Mouse (Mus musculus): Measurements from ENCODE around the gene Slc12a4.
A peak's percentile ranks its signal among the peaks of the same experiment; 100 is the strongest.

Slc12a4 gene

GRCm38 (mm10) chr8:105942542-105942941, 23.4 kb downstream of the Slc12a4 start:
- TF ChIP-seq GATA4 (IDR thresholded peaks at IDR 0.05; ENCODE audit: insufficient replicate concordance, low read length): no peak

DNA sequence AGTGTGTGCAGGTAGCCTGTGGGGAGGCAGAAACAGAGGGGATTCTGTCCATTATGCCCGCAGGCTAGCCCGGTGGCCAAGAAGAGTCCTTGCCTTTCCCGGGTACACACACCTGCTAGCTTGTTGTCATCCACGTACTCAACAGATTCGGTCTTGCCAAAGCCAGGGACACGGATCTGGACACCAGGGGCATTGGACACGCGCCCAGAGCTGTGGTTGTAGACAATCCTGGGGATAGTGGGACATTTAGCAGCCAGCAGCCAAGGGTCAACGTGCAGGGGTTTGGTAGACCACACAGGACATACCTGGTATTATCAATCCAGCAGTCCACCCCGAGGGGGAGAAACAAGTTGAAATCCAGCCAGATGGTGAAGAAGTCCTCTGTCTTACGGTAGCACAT, 23.9 kb downstream of the Slc12a4 start:
- no peak for TF ChIP-seq GATA4 (IDR thresholded peaks at IDR 0.05; ENCODE audit: insufficient replicate concordance, low read length)

DNA sequence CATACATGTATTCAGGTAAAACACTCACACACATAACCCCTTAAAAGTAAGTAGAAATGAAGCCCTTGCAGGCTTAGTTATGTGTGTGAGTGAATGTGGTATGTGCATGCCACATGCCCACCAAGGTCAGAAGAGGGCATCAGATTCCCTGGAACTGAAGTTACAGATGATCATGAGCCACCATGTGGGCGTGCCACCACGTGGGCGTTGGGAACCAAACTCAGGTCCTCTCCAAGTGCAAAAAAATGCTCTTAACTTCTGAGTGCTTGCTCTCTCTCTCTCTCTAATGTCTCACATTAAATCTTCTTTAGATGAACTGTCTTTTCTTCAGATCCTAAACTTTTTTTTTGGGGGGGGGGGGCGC, 27.6 kb downstream of the Slc12a4 start, which contains the start of gene Psmb10:
TSS of gene Psmb10 (minus strand) at position 139 of the 364 bp plus-strand sequence.
- no peak for TF ChIP-seq GATA4 (IDR thresholded peaks at IDR 0.05; ENCODE audit: insufficient replicate concordance, low read length)

GRCm38 (mm10) chr8:105937496-105938305, 28.2 kb downstream of the Slc12a4 start:
- TF ChIP-seq GATA4 (IDR thresholded peaks at IDR 0.05; ENCODE audit: insufficient replicate concordance, low read length): no peak

DNA sequence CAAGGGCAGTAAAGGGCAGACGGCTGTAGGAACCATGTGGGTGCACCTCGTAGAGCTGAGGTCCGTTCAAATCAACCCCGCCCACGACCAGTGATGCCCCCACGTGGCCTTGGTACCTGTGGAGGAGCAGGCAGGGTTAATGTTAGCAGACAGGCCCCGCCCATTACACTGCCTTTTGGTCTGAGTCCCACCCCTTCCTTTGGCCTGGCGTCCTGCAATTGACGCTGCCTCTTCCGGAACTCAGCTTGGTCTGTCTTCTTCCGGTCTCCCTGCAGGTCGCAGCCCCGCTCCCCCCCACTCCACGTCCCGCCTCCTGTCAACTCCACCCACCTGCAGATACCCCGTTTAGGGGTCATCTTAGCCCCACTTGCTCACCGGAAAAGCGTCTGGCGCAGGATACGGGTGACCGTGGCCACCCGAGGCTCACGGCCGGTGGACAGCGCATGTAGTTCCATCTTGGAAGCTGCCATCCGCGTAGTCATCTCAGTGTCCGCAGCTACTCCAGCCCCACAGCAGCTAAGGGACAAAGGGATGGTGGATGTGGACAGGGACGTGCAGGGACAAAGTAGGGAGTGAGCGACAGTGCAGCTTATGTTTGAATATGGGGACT, 28.9 kb downstream of the Slc12a4 start:
- peak; percentile 68; the same call in 1 of the 2 replicates for TF ChIP-seq GATA4 (IDR thresholded peaks at IDR 0.05; ENCODE audit: insufficient replicate concordance, low read length)

DNA sequence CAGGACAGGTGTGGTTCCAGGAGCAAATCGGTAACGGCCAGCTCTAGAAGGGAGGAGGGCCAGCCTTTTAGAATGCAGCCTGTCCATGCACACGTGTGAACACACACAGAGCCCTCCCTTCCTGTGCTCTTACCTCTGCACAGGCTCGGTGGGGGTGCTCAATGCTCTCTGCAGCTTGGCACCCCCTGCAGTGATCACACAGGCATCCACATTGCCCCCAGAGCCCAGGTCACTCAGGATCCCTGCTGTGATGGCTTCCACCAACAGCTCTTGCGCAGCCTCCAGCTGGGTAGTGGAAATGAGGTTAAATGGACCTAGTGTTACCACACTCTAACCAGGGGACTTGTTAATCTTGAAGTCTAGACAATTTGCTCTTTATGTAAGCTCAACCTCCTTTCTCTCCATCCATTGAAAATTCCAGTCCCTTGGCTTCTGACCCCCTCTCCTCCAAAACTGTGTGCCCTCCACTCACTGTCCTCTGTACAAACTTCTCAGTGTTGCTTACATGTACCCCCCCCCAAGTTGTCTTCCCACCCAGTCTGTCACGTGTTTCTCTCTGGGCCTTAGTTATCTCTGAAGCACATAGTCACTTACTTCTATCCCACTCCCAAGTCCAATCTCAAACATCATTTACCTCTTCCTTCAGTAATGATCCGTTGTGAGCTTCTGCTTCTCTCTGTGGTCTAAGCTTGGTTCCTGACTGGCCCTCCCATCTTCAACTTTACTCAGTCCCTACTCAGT, 29.9 kb downstream of the Slc12a4 start:
- TF ChIP-seq GATA4 (IDR thresholded peaks at IDR 0.05; ENCODE audit: insufficient replicate concordance, low read length): no peak

DNA sequence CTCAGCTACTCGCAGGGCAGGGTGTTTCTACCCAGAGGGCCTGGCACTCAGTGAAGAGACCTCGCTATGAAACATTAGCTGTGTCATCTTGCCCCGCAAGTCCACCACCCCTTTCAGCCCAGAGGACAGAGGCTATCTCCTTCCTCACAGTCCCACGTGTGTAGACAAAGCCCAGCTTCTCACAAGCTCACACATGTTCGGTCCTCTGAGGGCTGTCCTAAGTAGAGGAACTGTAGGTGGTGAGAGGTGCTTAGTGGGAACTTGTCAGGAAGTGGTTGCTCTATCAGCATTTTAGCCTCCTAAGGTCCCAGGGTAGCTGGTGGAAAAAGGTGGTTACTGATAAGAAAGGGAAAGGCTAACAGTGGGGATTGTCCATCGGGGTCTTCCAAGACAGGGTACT, 30.8 kb downstream of the Slc12a4 start:
- no peak for TF ChIP-seq GATA4 (IDR thresholded peaks at IDR 0.05; ENCODE audit: insufficient replicate concordance, low read length)

DNA sequence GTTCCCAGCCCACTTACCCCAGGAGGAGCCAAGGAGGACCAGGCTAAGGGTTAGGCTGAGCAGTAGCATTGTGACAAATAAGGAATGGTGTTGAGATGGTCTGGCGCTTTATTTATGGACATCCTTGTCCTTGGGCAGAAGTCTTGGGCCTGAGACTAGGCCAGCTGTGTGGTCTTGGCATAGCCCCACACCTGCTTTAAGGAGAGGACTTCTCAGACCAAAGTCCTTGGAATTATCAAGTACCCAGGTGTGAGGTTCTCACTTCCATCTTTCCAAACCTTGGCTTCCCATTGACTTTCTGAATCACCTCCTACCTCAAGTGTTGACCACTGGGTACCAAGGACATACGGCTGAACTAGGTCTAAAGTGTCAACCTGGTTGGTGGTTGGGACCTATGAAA, 32.1 kb downstream of the Slc12a4 start, which contains the start of gene Ctrl:
TSS of gene Ctrl (minus strand) at position 101 of the 400 bp plus-strand sequence.
- TF ChIP-seq GATA4 (IDR thresholded peaks at IDR 0.05; ENCODE audit: insufficient replicate concordance, low read length): no peak

GRCm38 (mm10) chr8:105932525-105932924, 33.4 kb downstream of the Slc12a4 start:
- no peak for TF ChIP-seq GATA4 (IDR thresholded peaks at IDR 0.05; ENCODE audit: insufficient replicate concordance, low read length)

- no peak for TF ChIP-seq GATA4 (IDR thresholded peaks at IDR 0.05; ENCODE audit: insufficient replicate concordance, low read length)
Measured at GRCm38 (mm10) chr8:105931271-105931670, 34.6 kb downstream of the Slc12a4 start.

DNA sequence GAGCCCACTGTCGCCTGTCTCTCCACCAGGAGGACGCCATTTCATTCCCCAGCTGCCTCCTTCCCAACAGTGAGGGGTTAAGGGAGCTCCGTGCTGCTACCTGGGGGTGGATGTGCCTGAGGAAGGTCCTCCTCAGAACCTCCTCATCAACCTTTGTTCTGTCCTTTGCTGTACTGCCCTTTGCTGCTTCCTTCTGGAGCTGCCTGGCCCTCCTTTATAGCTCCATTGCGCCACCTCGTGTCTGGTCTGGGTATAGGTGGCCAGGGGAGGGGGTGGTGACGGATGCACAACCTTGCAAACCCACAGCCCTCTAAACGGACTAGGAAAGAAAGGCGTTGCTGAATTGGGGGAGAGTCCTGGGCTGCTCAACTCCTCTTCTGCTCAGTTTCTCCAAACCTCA, 35.3 kb downstream of the Slc12a4 start:
- no peak for TF ChIP-seq GATA4 (IDR thresholded peaks at IDR 0.05; ENCODE audit: insufficient replicate concordance, low read length)

DNA sequence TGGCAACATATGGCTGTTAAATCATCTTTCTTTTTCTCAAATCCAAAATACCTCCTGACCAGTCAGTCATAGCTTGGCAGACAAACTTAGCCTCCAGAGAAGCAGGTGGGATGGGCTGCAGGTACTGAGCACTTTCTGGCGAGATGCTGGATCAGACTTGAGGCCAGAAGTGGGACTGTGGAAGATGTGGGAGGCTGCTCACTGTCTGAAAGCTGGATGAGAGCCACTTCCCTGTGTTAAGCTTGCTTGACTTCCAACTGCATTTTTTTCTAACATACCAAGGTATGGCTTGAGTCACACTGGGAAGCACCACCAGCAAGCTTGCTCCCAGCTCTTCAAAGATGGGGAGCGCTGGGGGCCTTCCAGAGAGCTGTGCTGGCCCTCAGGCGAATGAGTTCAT, 40.8 kb downstream of the Slc12a4 start:
- no peak for TF ChIP-seq GATA4 (IDR thresholded peaks at IDR 0.05; ENCODE audit: insufficient replicate concordance, low read length)

- no peak for TF ChIP-seq GATA4 (IDR thresholded peaks at IDR 0.05; ENCODE audit: insufficient replicate concordance, low read length)
Measured at GRCm38 (mm10) chr8:105919390-105919789, 46.5 kb downstream of the Slc12a4 start.

DNA sequence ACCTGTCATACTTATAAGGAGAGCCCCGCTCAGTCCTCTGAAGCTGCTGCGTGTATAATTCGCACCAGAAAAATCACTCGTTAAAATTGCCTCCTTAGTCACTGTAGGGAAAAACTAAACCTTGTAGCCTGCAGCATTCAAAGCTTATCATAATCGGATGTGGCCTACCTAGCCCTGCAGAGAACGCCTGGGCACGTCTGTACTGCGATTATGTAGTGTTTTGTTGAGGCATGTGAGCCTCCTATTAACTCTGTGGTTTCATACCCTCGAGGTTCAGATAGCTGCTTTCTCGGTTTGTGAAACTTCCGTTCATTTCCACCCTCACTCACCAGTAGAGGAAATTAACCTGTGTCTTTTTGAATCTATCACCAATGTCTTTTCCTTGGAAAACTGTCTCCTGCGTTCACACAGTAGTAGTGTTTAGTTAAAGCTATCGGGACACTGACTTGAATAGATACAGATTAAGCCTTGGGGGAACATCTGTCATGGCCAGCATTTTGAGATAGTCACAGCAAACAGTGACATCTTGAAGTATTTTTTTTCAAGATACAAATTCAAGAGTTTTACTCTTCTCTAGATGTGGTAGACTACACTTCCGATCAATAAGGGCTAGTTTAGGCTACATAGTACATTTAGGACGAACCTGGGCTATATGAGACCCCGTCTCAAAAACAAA, 64.8 kb downstream of the Slc12a4 start:
- no peak for TF ChIP-seq GATA4 (IDR thresholded peaks at IDR 0.05; ENCODE audit: insufficient replicate concordance, low read length)

Data from liver, adult (tissue).